Mouse (Mus musculus) ES-E14 (cell line): ENCODE measurements at regions not wholly inside any gene's neighbourhood (a gene's known extent, or its start where the extent isn't known, plus 50 kb on each side); places are given as distances from the start of the nearest gene placed in this dataset.

Experiments
- CHD2 ChIP-seq: IDR thresholded peaks from 2 replicates; pipeline ENCODE4 v1.6.1; 2014; ENCODE audit warnings: mild to moderate bottlenecking, low read depth, low read length, inconsistent platforms
- ZC3H11A ChIP-seq: IDR thresholded peaks from 2 replicates; pipeline ENCODE4 v1.6.1; 2012; ENCODE audit warnings: low read depth, mild to moderate bottlenecking, inconsistent platforms, low read length, borderline replicate concordance
- ZNF384 ChIP-seq: IDR thresholded peaks from 2 replicates; pipeline ENCODE4 v1.6.1; 2012; ENCODE audit warnings: low read depth, low read length, inconsistent platforms

DNA sequence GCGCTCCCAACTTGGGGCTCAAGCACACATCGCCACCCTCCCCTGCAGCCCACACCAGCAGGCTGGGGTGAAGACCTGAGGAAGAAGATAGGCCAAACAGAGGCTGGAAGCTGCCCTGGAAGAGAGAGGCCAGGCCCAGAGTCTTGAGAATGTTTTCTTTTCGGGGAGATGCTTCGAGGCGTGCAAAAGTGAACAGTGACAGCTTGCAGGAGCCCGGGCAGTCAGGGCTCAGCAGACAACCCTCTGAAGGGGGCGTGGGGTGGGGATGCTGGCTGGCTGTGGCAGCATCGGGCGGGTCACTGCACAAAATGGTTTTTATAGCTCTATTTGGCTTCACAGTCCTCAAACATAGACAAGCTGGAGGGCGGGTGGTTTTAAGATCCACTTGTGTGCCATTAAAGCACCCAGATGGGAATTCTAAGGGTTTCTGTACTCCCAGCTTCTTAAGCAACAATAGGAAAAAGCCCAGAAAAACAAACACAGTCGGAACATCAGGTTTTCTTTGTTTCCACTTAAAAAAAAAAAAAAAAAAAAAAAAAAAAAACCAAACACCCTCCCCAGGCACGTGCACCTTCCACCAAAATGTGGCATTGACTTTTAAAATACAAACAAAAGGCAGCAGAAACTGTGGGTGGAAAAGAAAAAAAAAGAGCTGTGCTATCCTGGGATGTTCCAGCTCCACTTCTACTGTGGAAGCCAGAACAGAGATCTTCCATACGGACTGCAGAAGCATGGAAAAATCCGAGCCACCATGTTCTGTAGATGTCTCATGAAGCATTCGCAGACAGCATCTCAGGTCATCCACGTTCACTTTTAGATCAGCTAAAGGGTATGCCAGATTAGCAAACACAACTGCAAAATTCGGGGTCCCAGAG lies 123.5 kb downstream of the Ly86 start:
- TF ChIP-seq CHD2: no peak
- TF ChIP-seq ZNF384: no peak
- no peak for TF ChIP-seq ZC3H11A
